Mouse (Mus musculus) kidney, postnatal 25 days (tissue): ENCODE data around the gene Rbp7.

Experiments used
- DNase-seq, 2 experiments: peaks; one replicate each; pipeline ENCODE4 v3.0.0; 2021; ENCODE audit warnings: mixed read lengths in 2 of 2

The Rbp7 gene

GRCm38 (mm10) chr4:149405713-149406443, 48.9 kb downstream of the Rbp7 start:
- DNase-seq: peak in 1 of 2 experiments; percentile 49

GRCm38 (mm10) chr4:149404640-149405465, 49.9 kb downstream of the Rbp7 start:
- peak in 1 of 2 experiments; percentile 33 for DNase-seq

DNA sequence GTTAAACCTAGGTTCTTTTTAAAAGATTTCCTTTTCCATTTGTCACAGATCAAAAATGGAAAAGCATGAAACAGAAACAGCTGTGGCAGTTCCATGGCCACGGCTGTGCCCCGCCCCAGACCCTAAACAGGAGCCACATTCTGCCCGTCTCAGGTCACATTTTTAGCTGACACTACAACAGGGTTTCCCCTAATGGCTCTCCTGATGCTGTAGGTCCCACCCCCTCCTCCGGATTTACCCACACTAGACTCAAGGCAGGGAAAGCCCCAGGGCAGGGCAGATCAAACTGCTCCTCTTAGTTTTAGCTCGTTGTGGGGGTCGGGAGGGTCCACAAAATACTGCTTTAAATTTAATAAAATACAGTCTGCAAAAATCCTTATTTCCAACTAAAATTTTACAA, 51.7 kb downstream of the Rbp7 start:
- peak in 1 of 2 experiments; percentile 2 for DNase-seq

DNA sequence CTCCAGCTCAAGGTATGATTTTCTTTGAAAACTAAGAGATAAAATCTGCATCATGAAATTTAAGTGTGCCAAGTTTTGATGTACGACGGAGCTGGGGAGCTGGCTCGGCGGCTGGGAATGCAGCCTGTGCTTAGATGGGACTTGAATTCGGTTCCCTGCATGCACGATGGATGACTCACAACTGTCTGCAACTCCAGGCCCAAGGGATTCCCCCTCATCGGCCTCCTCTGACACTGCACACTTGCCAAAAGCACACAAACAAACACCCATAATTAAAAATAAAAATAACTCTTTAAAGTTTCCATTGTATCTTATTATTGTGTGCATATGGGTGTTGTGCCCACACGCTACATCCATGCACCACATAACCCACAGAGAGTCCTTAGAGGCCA, 53.2 kb downstream of the Rbp7 start:
- DNase-seq: peak in 1 of 2 experiments; percentile 35

DNA sequence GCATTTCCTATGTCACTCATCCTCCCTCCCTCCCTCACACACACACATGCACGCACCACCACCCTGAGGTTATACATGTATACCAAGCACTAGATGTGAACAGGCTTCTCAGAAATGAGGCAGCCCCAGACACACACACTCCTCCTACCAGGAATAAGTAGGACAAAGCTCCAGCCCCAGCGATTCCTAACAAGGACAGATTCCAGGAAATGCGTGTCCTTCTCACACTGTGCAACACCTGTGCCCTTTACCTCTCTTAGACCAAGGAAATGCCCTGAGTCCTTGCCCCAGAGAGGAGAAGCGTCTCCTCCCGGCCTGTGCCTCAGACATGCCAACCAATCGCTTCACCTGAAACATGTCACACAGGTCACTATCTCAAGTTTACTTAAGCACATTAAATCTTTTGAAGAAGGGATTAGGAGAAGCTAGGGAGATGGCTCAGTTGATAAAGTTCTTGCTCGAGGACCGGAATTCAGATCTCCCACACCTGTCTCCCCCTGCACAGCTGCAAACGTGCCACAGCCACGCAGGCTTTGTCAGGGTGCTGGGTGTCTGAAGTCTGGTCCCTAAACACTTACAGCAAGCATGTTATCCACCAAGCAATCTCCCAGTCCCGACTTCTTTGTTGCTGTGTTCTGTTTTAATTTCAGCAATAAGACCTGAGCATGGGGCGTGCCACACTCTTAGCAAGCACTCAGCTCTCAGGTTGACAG, 53.7 kb downstream of the Rbp7 start:
- no peak for DNase-seq
